20 mouse cellular contexts compared by ENCODE assay signal in genomic region chr3:127242234-127242810, GRCm38 (mm10).
"Had no signal": no experiment of that assay in that cellular context is flagged by ENCODE, and none has a peak within 500 bp of the region (broad histone marks: within the 10 kb centered on the region; RNA-seq: fewer than 3 reads in every experiment).

No protein-coding gene starts in this region.

- H3K27ac ChIP-seq: limb, embryonic 12.5 days; limb, embryonic 15.5 days; liver, embryonic 13.5 days; neural tube, embryonic 12.5 days; neural tube, embryonic 15.5 days; stomach, postnatal 0 days had no signal

- DNase-seq: kidney, adult 8-10 months; kidney, postnatal 4 days; left cerebral cortex, postnatal 4 days; liver, embryonic 13.5 days; lung, adult 2 months; lung, postnatal 14 days; lung, postnatal 4 days; midbrain, embryonic 14.5 days; right cerebral cortex, adult 18-20 months; right cerebral cortex, postnatal 14 days; right cerebral cortex, postnatal 4 days; thymus, adult 2 months; thymus, postnatal 14 days; thymus, postnatal 4 days had no signal

- ATAC-seq: intestine, postnatal 0 days had no signal

- H3K9ac ChIP-seq: limb, embryonic 12.5 days; limb, embryonic 15.5 days; liver, embryonic 13.5 days; neural tube, embryonic 12.5 days; neural tube, embryonic 15.5 days had no signal

- H3K36me3 ChIP-seq: limb, embryonic 12.5 days; limb, embryonic 15.5 days; liver, embryonic 13.5 days; neural tube, embryonic 12.5 days; neural tube, embryonic 15.5 days had no signal

- H3K27me3 ChIP-seq: limb, embryonic 12.5 days; limb, embryonic 15.5 days; liver, embryonic 13.5 days; neural tube, embryonic 12.5 days; neural tube, embryonic 15.5 days had no signal

- H3K4me3 ChIP-seq: limb, embryonic 12.5 days; limb, embryonic 15.5 days; liver, embryonic 13.5 days; neural tube, embryonic 12.5 days; neural tube, embryonic 15.5 days had no signal

- H3K4me1 ChIP-seq: limb, embryonic 15.5 days; liver, embryonic 13.5 days had no signal

- H3K9me3 ChIP-seq: limb, embryonic 12.5 days; limb, embryonic 15.5 days; liver, embryonic 13.5 days; neural tube, embryonic 12.5 days; neural tube, embryonic 15.5 days had no signal

- H3K4me2 ChIP-seq: limb, embryonic 12.5 days; limb, embryonic 15.5 days; liver, embryonic 13.5 days; neural tube, embryonic 12.5 days; neural tube, embryonic 15.5 days had no signal
